Mouse (Mus musculus) fibroblast of lung, adult 2 months (primary cell): Measurements from ENCODE around the gene Fbxl15.

Source experiments
- DNase-seq: peaks from one replicate; pipeline ENCODE4 v3.0.0-alpha.2; 2011; ENCODE audit warnings: low read depth

Gene Fbxl15

DNA sequence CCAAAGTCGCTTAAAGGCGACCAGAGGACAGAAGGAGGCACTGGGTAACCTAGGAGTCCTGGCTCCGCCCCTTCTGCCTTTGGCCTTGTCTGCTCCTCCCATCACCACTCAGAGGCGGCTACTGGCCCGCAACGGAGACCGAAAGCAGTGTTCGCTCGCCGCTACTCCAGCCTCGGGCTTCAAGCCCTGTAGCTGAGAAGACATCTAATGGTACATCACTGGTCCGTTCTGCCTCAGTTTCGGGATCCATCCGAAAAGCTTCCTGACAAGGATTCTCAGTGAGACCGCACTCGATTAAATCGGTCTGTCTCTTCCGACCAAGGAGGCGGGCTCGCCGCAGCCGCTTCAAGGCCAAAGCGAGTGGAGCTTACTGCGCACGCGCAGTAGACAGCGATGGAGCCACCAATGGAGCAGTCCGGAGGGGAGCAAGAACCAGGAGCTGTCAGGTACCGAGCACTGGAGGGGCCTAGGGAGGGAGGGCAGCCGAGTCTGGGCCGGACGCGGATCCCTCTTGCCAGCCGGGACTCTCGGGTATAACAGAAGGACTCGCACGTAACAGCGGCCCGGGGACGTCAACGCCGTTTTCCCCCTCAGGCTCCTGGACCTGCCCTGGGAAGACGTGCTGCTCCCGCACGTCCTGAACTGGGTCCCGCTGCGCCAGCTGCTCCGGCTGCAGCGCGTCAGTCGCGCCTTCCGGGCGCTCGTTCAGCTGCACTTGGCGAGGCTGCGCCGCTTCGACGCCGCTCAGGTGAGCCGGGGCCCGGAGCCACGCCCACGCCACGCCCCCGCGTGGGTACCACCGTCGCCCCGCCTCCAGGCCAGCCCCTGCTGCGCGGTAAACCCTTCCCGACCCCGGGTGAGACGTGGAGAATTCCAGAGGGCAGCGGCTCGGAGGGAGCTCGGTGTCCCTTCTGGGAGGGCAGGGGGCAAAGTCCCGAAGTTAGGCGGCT lies at the start of gene Fbxl15:
TSS of gene Fbxl15 (plus strand) at position 104 of the 950 bp plus-strand sequence.
- peak; percentile 81 for DNase-seq

DNA sequence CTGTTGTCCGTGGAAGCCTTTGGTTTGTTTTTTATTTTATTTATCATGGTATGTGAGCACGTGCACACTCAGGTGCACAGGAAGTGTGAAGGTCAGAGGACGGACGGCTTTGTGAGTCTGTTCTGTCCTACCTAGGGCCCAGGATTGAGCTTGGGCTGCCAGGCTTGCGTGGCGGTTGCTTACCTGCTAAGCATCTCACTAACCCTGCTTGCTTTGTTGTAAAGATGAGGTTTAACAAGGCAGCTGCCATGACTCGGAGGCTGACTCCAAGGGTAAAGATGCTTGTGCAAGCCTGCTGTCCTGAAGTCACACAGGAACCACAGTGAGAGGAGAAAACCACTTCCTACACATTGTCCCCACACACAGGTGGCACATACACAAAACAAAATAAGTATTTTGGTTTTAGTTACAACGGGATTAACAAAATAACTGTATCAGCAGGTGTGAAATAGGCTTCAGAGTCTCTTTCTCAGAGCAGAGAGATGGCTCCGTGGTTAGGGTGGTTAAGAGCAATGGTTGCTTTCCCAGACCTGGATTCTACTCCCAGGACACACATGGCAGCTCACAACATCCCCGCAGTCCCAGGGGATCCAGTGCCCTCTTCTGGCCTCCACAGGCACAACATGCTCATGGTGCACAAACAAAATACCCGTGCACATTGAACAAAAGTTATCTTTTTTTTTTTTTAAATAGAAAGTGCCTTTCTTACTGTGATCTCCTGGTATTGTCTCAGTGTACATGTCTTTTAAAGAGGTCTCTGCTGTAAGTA lies 45.7 kb upstream of the Fbxl15 start:
- no peak for DNase-seq

DNA sequence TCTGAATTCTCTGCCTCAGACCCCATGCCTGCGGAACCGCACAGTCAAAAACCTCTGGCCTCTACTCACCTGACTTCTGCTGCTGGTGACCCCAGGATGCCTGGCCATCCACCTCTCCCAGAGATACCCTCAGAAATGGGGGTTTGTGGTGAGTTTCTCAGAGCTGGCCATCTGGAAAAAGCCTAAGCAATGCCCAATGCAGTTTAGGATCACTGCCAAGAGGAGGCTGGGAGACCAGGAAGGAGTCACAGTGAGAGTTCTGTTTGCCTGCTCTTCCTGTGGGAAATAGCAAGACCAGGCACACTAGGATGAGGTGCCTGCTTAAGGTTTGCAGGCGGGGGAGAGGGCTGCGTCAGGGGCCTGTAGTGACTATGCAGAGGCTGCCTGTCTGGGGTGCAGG lies 43.3 kb upstream of the Fbxl15 start:
- DNase-seq: no peak

DNA sequence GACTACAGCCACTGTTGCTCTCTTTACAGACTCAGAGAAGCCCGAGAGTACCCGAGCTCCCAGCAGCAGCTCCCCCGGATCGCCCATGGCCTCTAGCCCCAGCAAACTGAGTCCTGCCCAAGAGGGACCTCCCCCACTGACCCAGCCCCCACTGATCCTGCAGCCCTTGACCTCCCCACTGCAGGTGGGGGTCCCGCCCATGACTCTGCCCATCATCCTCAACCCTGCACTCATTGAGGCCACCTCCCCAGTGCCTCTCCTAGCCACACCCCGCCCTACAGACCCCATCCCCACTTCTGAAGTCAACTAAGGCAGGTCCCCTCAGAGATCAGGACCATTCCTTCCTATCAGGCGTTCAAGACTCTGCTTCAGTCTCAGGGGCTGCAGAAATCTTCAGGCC lies 42.4 kb upstream of the Fbxl15 start:
- DNase-seq: no peak

DNA sequence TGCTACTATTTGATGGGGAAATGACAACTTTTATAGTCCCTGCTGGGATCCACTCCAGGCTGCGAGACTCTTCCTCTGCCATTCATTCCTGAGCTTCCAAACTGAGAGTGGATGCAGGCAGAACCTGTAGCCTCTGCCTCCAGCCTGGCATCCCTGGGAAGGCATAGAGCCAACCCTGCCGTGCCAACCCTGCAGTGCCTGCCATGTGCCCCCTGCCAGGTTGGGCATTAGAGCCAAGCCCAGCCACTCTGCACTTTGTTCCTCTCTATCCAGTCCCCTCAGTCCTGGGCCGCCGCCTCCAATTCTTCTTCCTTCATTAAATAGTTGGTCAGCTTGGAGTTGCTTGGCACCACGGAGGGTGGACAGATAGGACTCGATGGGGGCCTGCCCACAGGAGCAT lies 41.9 kb upstream of the Fbxl15 start:
- DNase-seq: no peak

DNA sequence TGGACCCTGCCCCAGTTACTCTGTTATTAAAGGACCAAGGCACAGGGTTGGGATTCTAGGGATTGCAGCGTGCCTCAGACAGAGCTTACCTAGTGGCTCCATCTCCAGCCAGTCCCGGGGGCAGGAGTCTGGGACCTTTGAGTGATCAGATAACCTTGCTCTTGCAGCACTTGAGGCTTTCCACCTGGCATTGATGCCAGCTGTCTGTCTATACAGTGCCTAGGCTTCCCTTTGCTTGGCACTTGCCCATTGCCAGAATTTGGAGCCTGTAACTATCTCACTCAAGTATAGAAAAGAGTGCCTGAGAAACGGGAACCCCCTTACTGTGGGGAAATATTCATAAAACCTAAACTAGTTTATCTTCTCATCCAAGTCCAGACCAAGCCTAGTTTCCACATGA lies 41.1 kb upstream of the Fbxl15 start:
- no peak for DNase-seq

DNA sequence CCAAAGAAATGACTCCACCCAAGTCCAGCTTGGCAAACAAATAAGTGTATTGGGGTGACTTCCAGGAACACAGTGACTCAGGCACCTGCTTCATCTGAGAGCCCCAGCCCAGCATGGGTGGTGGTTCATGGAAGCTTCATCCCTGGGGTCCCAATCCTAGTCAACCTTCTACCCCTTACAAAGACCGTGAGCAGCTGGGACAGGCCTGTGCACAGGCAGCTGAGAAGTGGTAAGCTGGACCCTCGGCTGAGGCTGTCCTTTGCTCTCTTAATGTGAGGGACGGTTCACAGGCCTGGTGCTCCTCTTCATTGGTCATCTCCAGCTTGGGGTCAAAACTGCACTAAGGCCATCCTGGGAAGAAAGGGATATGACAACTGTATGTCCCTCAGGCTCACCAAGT lies 40.4 kb upstream of the Fbxl15 start:
- no peak for DNase-seq

DNA sequence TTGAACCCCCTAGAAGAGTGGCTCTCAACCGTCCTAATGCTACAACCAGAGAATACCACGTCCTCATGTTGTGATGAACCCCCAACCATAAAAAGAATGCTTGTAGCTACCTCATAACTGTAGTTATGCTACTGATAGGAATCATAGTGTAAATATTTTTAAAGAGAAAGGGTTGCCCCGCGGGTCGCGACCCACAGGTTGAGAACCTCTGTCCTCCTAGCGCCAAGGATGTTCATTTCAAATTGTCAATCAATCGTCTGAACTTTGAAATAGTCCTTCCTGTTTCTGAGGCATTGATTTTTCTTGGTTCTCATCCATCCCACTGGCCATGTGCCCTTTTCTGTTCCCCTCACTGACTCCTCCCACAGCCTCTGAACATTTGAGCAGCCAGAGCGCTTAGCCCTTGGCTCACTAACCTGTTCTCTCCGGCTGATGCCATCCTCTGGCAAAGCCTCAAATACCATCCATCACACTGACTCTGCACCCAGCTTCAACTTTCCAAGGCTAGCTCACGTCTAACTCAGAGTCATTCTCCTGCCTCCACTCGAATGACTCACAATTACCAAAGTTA lies 37.4 kb upstream of the Fbxl15 start:
- DNase-seq: no peak

DNA sequence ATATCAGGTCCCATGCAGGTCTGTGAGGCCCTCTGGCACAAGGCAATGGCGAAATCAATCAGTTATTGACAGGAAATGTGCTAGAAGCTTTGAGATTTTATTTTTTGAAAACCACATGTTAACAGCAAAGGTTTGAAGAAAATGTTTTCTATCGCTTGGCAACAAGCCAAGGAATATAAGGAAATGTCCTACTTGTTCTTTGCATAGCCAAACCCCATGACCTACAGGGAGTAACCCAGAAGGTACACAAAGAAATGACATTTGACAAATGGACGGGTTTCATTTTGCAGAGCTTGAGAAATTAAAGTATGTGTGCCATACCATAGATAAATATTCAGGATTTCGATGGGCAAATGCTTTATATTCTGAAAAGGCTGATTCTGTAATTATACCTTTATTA lies 31.0 kb upstream of the Fbxl15 start:
- no peak for DNase-seq

DNA sequence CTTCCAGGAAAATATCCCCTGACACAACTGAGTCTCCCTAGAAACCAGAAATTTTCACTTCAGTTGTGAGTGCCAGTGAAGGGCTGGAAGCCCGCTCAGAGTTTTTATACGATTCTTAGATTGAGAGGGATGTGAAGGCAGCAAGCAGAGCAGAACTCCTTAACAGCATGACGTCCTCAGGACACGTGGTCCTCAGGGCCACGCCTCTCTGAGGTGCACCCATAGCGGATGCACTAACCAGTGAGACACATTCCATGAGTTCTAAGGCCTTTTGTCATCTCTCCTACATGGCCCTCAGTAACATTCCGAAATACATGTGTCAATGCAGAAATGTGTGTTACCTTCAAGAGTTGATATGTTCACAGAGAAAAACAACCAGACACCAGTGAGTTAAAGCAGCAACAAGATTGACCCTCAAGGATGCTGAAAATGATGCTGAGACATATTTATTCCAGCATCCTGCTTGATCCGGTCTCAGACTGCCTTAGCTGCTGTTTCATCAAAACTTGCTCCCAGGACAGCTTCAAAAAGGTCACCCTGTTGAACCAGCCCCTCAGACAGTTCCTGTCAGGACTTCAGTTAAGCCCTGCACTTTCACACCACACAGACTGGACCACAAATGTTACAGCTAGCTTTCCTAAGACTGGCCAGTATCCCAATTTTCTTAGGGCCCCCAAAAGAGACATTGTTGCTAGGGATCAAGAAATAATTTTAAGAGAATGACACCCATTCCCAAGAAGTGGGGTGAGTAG lies 27.5 kb upstream of the Fbxl15 start:
- DNase-seq: no peak

DNA sequence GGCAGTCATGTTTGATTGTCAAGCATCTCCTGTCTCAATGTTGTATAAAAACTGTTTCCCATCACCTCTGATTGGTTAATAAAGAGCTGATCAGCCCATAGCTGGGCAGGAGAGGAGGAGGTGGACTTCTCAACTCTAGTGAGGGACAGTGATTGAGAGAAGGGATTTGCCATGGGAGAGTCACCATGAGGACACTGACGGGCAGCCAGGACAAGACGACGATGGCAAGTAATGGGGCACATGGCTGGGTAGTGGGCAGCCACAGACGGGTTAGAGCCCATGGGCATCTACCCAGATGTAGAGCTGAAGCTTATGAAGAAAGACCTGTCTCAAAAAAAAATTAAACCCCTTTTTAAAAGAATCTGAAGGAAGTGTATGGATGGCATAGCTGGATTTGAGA lies 25.4 kb upstream of the Fbxl15 start:
- DNase-seq: no peak

DNA sequence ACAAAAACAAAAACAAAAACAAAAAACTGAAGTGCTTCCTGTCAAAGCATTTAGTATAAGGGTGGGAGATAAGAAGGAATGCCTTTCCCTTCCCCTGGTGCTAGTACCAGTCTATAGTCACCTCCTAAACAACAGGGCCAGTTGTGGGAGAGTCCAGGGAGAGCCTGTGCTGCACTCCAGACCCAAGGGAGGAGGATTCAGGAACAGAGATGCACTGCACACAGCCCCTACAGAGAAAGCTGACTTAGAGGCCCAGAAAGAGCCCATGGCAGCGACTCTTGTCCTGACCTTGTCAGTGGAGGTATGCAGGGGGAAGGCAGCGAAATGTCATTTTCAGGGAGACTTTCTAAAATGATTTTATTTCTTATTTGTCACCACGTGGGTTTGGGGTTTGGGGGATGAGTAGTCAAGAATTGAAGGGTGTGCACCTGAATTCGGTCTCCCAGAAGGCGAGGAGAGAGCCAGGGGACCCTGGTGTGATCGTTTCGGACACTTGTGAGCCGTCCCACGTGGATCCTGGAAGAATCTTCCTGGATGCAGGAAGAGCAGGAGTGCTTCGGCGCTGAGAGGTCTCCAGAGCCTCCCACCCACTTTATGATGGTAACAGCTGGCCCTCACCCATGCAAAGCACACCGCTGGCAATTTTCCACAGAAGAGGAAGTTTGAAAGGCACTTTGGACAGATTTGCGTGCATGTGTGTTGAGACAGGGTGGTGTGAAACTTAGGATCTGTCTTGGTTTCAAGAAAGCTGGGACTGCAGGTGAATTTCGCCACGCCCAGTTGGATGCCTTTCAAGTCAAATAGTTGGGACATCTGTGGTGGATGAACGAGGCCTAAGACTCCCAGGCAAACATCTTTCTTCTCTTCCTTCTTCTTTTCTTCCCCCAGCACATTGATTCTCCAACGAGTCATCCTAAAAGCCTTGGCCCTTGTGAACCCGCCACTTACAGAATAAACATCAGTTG lies 24.5 kb upstream of the Fbxl15 start:
- no peak for DNase-seq

DNA sequence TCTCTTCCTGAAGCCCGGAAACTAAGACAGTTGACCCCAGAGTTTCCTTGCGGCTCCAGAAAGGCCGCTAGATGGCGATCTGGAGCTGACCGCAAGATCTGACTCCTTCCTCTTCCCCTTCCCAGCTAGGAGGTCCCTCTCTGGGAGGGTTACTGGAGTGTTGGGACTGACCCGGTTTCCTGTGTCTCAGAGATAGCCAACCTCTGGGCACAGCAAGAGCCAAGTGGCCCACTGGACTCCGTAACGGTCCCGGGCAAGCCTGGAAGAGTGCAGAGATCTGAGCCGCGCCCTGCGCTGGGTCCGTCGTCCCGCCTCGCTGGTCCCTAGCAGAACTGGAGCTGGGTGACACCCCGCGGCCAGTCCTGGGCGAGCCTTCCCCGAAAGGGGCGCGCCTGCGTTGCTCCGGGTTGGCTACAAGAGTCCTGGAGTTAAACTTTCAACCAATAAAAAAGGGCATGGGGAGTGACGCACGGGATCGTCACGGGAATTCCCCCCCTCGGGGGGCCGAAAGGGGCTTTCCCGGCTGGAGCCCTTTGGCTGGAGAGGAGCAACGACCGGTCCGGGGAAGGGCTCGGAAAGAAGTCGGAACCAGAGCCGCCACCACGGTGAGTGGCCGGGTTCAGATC lies 23.7 kb upstream of the Fbxl15 start, which contains the start of gene Nfkb2:
TSS of gene Nfkb2 (plus strand) at position 105 of the 626 bp plus-strand sequence.
- peak; percentile 94 for DNase-seq

DNA sequence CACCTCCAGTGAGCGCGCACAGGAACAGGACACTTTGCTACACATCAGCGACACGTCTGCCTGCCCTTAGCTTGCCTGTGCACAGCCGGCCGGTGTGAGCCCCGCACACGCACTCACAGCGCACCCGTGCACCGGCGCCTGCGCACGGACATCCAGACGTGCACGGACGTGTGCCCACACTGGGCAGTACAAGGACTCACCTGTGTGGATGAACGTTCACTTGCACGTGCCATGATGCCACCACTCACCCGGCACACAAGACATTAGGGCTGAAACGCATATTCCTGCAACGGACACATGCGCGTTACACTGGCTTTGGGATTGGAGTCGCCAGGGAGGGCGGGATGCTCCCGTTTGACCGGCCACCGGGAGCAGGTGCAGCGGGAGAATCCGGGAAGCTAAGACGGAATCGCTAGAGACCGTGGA lies 23.1 kb upstream of the Fbxl15 start:
- DNase-seq: no peak

DNA sequence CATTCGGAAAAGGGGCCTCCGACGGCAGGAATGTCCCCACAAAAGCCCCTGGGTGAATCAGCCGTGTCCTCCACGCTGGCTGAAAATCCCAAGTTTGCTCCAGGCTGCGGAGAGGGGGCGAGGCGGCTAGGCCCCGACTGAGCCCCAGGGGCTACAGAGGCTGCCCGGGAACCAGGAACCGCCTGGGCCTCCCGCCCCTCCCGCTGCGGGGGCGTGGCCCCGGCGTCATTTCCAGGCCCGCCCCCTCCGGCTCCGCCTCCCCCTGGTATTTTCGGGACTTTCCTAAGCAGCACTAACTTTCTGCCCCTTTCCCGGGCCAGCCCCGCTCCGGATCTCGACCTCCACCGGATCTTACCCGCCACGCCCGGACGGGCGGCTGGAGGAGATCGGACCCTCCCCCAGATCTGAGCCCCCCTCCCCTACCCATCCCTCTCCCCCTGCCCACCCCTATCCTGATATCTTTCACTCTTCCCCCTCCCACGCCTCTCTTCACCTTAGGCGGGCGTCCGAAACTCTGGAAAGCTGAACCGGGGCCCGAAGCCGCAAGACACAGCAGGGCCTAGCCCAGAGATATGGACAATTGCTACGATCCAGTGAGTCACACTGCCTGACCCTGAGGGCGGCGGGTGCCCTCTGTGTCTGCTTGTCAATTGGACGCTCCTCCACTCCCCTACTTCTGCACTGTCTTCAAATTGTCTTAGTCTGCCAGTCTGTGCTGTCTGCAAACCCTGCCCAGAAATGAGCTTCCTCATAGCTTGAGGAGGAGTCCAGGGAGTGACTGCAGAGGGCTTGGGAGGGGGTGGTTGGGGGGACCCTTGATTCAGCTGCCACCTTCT lies 22.3 kb upstream of the Fbxl15 start:
- DNase-seq: peak; percentile 62

DNA sequence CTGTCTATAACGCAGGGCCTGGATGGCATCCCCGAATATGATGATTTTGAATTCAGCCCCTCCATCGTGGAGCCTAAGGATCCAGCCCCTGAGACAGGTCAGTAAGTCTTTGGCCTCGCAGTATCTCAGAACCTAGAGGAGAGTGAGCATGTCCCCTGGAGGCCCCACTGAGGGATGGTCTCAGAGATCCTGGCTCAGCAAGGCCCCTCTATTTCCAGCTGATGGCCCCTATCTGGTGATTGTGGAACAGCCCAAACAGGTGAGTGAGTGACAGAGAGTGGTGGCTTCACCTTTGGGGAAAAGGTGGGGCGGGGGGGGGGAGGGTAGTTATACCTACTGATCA lies 21.7 kb upstream of the Fbxl15 start:
- DNase-seq: no peak

DNA sequence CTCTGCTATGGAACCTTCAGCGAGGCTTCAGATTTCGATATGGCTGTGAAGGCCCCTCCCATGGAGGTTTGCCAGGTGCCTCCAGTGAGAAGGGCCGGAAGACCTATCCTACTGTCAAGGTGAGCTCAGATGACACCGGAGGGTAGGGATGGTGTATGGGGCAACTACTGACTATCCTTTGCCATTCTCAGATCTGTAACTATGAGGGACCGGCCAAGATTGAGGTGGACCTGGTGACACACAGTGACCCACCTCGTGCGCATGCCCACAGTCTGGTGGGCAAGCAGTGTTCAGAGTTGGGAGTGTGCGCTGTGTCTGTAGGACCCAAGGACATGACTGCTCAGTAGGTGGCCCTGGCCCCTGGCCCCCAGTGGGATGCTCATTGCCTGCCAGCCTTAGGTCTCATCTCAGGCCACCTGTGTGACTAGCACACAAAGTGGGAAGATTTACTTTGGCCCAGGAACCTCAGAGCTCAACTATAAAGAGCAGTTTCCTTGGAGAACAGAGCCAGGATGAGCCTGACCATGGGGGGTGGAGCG lies 21.2 kb upstream of the Fbxl15 start:
- no peak for DNase-seq

DNA sequence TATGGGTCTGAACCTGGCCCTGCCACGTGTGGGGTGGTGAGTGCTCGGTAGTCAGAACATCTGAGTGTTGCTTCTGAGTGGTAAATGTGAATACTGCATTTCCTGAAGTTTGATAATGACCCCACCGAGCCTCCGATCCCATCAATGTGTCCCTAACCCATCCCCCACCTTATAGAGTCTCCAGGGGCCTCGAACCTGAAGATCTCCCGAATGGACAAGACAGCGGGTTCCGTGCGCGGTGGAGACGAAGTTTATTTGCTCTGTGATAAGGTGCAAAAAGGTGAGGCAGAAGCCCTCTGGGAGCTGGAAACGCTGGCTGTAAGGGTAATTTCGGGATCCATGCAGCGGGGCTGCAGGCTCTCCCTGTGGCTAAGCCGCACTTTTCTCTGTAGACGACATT lies 20.2 kb upstream of the Fbxl15 start:
- DNase-seq: no peak

DNA sequence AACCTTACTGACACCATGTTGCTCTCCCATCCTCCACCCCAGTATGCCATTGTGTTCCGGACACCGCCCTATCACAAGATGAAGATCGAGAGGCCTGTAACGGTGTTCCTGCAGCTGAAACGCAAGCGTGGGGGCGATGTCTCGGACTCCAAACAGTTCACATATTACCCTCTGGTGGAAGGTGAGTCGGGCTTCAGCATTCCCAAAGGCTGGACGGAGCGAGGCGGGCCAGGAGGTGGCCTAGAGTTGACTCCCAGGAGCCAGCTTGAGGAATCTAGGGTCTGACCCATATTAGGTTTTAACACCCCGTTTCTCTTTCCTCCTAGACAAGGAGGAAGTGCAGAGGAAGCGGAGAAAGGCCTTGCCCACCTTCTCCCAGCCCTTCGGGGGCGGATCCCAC lies 19.7 kb upstream of the Fbxl15 start:
- DNase-seq: no peak
